Mouse (Mus musculus): ENCODE data around the gene Coa7.
"Not testable (repeated sequence)": the region's sequence is repeated elsewhere in the genome, so short reads cannot be mapped to it uniquely, and the experiment has no call there.

Gene Coa7

DNA sequence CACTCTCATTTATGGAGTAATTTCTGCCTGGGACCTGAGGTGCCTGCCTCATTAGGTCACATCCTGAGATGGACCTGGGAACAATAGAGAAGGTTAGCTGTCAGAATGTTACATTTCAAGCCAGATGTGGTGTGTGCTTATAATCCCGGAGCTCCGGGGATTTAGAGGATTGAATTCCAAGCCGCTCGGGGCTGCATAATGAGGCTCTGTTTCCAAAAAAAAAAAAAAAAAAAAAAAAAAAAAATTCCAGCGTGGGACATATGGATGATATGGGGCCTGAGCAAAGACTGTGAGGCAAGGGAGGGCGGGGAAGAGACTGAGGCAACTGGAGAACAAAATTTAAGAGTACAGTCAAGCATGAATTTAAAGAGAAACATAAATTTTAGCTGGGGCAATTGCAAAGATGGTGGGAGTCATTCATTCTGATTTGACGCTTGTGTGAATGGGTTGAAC lies 16.7 kb downstream of the Coa7 start:
- DNase-seq (ENCODE audit: low spot score) = no peak

- no peak for DNase-seq (ENCODE audit: low spot score)
These were observed 17.9 kb downstream of the Coa7 start for GRCm38 (mm10) chr4:108345826-108346225.

GRCm38 (mm10) chr4:108347111-108347510 lies 19.2 kb downstream of the Coa7 start:
- DNase-seq (ENCODE audit: low spot score) = no peak

DNA sequence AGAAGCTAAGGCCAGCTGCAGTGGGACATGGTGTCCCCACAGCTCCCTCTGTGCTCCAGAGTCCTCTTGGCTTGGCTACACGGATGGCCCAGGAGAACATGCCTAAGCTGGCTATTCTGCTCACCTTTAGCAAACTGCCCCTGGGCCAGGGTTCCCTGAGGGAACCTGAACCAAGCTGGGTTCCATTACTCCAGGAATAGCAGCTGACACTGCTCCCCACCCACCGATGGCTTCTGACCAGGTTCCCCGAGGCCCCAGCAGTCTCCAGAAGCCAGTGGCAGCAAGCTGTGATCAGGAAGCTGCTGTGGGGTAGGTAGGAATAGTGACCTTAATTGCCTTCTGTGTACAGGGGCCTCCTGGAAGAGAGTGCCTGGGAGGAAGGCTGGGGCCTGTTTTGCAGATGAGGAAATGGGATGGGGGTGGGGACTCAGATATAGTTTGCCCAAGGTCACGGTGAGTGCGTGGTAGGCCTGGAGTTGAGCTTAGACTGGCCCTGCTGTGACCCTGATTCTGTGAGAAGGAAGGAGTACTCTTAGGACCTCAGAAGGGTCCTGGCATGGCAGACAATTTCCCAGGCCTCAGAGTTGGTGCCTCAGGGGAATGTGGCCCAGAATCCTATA lies 20.4 kb downstream of the Coa7 start:
- DNase-seq (ENCODE audit: low spot score) = peak; percentile 30

- DNase-seq (ENCODE audit: low spot score) = no peak
These were observed 21.1 kb downstream of the Coa7 start for GRCm38 (mm10) chr4:108349064-108349463.

- no peak for DNase-seq (ENCODE audit: low spot score)
These were observed 22.1 kb downstream of the Coa7 start for GRCm38 (mm10) chr4:108349836-108350547.

- peak; percentile 82 for DNase-seq (ENCODE audit: low spot score)
These were observed 22.9 kb downstream of the Coa7 start for GRCm38 (mm10) chr4:108350819-108351218.

DNA sequence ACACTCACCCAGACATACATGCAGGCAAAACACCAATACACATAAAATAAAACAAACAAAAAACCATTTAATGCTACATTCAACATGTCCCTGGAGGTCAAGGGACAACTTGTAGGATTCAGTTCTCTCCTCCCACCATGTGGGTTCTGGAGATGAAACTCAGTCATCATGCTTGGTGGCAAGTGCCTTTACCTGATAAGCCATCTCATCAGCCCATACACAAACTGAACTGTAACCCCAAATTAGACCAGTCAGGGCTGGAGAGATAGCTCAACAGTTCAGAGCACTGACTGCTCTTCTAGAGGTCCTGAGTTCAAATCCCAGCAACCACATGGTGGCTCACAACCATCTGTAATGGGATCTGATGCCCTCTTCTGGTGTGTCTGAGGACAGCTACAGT lies 25.7 kb downstream of the Coa7 start:
- not testable (repeated sequence) for DNase-seq (ENCODE audit: low spot score)

- DNase-seq (ENCODE audit: low spot score) = no peak
These were observed 29.5 kb downstream of the Coa7 start for GRCm38 (mm10) chr4:108357458-108357857.

GRCm38 (mm10) chr4:108358498-108358897 lies 30.6 kb downstream of the Coa7 start:
- DNase-seq (ENCODE audit: low spot score) = no peak

DNA sequence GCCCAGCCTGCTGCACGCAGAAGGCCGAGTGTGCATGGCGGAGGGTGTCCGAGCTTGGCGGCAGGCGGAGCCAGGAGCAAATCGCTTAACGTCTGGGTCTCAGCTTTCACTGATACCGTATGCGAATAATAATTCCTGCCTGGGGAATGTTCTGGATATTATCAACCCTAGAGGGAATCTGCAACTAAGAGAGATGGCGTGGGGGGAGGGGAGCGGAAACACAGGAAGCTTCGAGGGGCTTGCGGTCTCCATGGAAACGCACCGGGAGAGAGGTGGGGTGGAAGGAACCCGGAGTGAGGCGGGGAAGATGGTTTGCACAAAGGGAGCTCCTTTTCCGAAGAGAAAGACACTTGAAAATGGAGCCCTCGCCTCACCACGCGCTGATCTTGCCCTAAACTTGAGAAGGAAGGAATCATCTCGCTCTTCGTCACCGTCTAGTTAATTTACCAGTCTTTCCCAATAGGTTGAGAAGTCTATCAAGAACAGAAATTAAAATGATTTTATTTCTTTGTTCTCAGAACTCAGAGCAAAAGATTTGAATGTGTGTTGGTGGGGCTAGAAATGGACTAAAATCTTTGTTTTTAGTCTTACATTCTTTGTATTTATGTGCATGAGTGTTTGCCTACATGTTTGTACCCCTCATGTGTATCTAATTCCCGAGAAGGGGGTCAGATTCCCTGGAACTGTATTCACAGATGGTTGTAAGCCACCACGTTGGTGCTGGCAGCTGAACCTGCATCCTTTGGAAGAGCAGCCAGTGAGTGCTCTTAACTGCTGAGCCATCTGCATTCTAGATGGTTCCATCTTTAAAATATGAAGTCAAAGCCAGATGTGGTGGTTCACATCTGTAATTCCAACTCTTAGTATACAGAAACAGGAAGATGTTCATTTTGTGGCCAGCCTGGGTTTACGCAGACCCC lies 32.5 kb downstream of the Coa7 start:
- DNase-seq (ENCODE audit: low spot score) = peak; percentile 64

GRCm38 (mm10) chr4:108362321-108363261 lies 34.7 kb downstream of the Coa7 start:
- DNase-seq (ENCODE audit: low spot score) = no peak

- DNase-seq (ENCODE audit: low spot score) = no peak
These were observed 35.6 kb downstream of the Coa7 start for GRCm38 (mm10) chr4:108363355-108364110.

DNA sequence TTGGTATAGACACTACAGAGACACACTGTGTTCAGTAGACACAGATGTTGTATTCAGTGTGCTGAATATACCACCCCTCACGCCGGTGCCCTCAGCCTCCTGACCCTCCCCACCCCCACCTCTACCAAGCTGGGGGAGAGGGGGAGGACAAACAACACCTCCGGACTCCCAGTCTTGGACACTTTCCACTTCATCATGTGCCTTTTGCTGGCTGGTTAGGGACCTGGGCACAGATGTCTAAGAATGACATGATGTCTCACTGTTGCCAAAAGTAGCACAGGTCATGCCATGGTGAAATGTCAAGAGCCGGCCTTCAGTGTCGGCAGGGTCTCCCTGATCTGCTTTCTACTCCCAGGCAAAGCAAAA lies 36.2 kb downstream of the Coa7 start:
- no peak for DNase-seq (ENCODE audit: low spot score)

GRCm38 (mm10) chr4:108369254-108369653 lies 41.3 kb downstream of the Coa7 start:
- DNase-seq (ENCODE audit: low spot score) = no peak

- no peak for DNase-seq (ENCODE audit: low spot score)
These were observed 42.5 kb downstream of the Coa7 start for GRCm38 (mm10) chr4:108370409-108370808.

DNA sequence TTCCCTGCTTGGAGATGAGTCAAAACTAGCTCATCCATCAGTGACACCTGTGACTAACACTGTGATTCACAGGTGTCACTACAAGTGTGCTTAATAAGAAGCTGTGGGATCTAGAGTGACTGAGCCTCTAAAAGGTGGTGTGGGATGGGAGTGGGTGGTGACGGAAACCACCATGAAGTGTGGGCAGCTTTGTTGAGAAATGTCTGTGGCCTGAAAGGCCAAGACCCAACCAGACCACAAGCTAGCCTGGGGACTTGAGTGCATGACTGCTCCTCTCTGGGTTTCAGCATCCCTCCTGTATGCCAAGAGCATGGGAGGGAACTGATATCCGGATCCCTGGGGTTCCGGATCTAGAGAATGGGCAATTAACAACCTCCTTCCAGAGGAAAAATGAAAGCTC lies 43.5 kb downstream of the Coa7 start:
- no peak for DNase-seq (ENCODE audit: low spot score)

DNA sequence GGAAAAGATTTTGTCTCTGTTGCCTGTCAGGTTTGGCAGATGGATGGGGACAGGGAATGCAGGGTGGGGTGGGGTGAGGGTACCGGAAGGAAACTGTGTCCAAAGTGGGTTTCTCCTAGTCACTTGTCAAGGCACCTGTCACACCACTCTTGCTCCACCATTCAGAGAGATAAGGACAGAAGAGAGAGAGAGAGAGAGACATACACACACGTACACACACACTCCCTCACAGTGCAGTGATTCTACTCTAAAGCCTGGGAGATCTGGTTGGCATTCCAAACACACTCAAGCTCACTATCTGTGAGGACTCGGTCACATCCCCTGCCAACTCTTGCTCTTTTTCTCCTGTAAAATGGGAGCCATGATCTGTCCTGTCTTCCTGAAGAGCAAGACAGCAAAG lies 44.2 kb downstream of the Coa7 start:
- no peak for DNase-seq (ENCODE audit: low spot score)

DNA sequence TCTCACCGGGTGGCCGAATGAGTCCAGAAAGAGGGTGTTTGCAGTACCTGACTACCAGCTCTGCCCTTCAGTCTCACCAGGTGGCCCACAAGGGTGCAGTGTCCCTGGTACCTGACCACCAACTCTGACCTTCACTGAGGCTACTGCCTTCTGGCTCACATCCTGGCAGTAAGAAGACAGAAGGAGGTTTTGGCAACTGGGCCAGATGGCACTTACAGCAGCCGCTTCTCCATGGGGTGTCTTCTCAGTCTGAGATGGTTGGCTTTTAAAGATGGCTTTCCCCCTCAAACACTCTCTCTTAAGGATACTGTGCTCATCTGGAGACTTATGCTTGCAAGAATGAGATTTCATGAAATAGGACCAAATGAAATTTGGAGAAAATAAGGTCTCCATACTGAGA lies 51.5 kb downstream of the Coa7 start:
- DNase-seq (ENCODE audit: low spot score) = no peak

GRCm38 (mm10) chr4:108380146-108380545 lies 52.2 kb downstream of the Coa7 start:
- DNase-seq (ENCODE audit: low spot score) = no peak

- peak; percentile 39 for DNase-seq (ENCODE audit: low spot score)
These were observed 55.3 kb downstream of the Coa7 start, which contains the start of gene Shisal2a for GRCm38 (mm10) chr4:108383183-108383714. TSS of gene Shisal2a (minus strand) at chr4:108383349.

Measured in ovary, postnatal 36 days (tissue).